Mouse (Mus musculus) midbrain, embryonic 13.5 days (tissue): ENCODE results near the gene Foxn3. TPM values are rescaled to one million over a fixed set of nuclear protein-coding genes. Genes with fewer than 3 reads are reported as not detected.
A peak's percentile ranks its signal among the peaks of the same experiment; 100 is the strongest.

Experiments
- ATAC-seq: fragments of 200-750 bp; cut with Nextera tagmentation; 2 replicates; pipeline ENCODE4 v1.8.0; 2017; ENCODE audit warnings: mild to moderate bottlenecking, moderate TSS enrichment, moderate library complexity
- H3K27ac ChIP-seq: fragments of 300-500 bp; sonication (generic); 2 replicates; pipeline ENCODE4 v1.5.1; 2015; ENCODE audit warnings: inconsistent platforms, mild to moderate bottlenecking, moderate library complexity
- H3K27me3 ChIP-seq: fragments of 300-500 bp; sonication (generic); 2 replicates; pipeline ENCODE4 v1.6.1; 2015; ENCODE audit warnings: mild to moderate bottlenecking, inconsistent platforms
- H3K36me3 ChIP-seq: fragments of 300-500 bp; sonication (generic); 2 replicates; pipeline ENCODE4 v1.6.1; 2015; ENCODE audit warnings: mild to moderate bottlenecking, inconsistent platforms
- H3K4me1 ChIP-seq: fragments of 300-500 bp; sonication (generic); replicated peaks from 2 replicates; pipeline ENCODE4 v1.6.1; 2015; ENCODE audit warnings: inconsistent platforms
- H3K4me2 ChIP-seq: fragments of 300-500 bp; sonication (generic); replicated peaks from 2 replicates; pipeline ENCODE4 v1.6.1; 2015; ENCODE audit warnings: moderate library complexity, mild to moderate bottlenecking, inconsistent platforms
- H3K4me3 ChIP-seq: fragments of 300-500 bp; sonication (generic); replicated peaks from 2 replicates; pipeline ENCODE4 v1.5.1; 2015; ENCODE audit warnings: mild to moderate bottlenecking, inconsistent platforms
- H3K9ac ChIP-seq: fragments of 300-500 bp; sonication (generic); replicated peaks from 2 replicates; pipeline ENCODE4 v1.6.1; 2015; ENCODE audit warnings: mild to moderate bottlenecking, inconsistent platforms
- H3K9me3 ChIP-seq: fragments of 300-500 bp; sonication (generic); 2 replicates; pipeline ENCODE4 v1.6.1; 2016; ENCODE audit warnings: mild to moderate bottlenecking, inconsistent platforms
- WGBS: fragments of 180-500 bp; shearing (Covaris S2); methylation state at CpG from one replicate; pipeline ENCODE4 v1.1.7; 2015; 5-methylcytosine and 5-hydroxymethylcytosine counted together
- polyA plus RNA-seq: library from polyadenylated mRNA; unstranded; fragments of >200 nt; fragmentation: Nextera tagmentation; extraction: Ambion mirVana; gene quantifications from 2 replicates; pipeline ENCODE4 v1.2.1, GENCODE M21; 2015

The Foxn3 gene
- polyA plus RNA-seq, 1 experiment from 2014 or later = 83.7 TPM

GRCm38 (mm10) chr12:99406254-99406653 lies 157.1 kb downstream of the Foxn3 start:
- 21% methylated on average over 9 of the region's 9 CpGs for WGBS
- H3K4me2 ChIP-seq = no peak overlapping the region
- peak; percentile 78 for ATAC-seq

GRCm38 (mm10) chr12:99405401-99405800 lies 158.0 kb downstream of the Foxn3 start:
- Histone ChIP-seq H3K4me1 (peaks cover 25% of the 10 kb centered on the region; the same call in 1 of the 2 replicates), H3K36me3 (no peaks in the 10 kb centered on the region), H3K27me3 (no peaks in the 10 kb centered on the region), H3K9ac (no peak overlapping the region), H3K4me3 (no peak overlapping the region), H3K4me2 (no peak overlapping the region), H3K27ac (no peak overlapping the region), H3K9me3 (no peaks in the 10 kb centered on the region)
- no peak for ATAC-seq
- WGBS = 90% methylated on average over 4 of the region's 4 CpGs

More at GRCm38 (mm10) chr12:99406254-99406653, 157.1 kb downstream of the Foxn3 start:
- H3K4me1 ChIP-seq = peaks cover 25% of the 10 kb centered on the region; the same call in 1 of the 2 replicates
- H3K27ac ChIP-seq = no peak overlapping the region
- H3K4me3 ChIP-seq = no peak overlapping the region
- no peaks in the 10 kb centered on the region for H3K9me3 ChIP-seq
- H3K9ac ChIP-seq = no peak overlapping the region
- H3K27me3 ChIP-seq = no peaks in the 10 kb centered on the region
- no peaks in the 10 kb centered on the region for H3K36me3 ChIP-seq

- H3K36me3 ChIP-seq = no peaks in the 10 kb centered on the region
- ATAC-seq = no peak
- peaks cover 17% of the 10 kb centered on the region; the same call in 1 of the 2 replicates for H3K4me1 ChIP-seq
- 98% methylated on average over 5 of the region's 5 CpGs for WGBS
- no peak overlapping the region for H3K9ac ChIP-seq
- no peaks in the 10 kb centered on the region for H3K9me3 ChIP-seq
- H3K27ac ChIP-seq = no peak overlapping the region
- H3K4me2 ChIP-seq = no peak overlapping the region
- no peaks in the 10 kb centered on the region for H3K27me3 ChIP-seq
- H3K4me3 ChIP-seq = no peak overlapping the region
These were observed 160.4 kb downstream of the Foxn3 start for GRCm38 (mm10) chr12:99403004-99403403.

GRCm38 (mm10) chr12:99400907-99401306 lies 162.5 kb downstream of the Foxn3 start:
- Histone ChIP-seq H3K4me2 (no peak overlapping the region), H3K4me3 (no peak overlapping the region), H3K4me1 (0 out of 2 replicates have a peak, but pooled peaks cover 2% of the 10 kb centered on the region), H3K27ac (no peak overlapping the region), H3K9ac (no peak overlapping the region), H3K36me3 (no peaks in the 10 kb centered on the region), H3K9me3 (no peaks in the 10 kb centered on the region), H3K27me3 (0 out of 2 replicates have a peak, but pooled peaks cover 2% of the 10 kb centered on the region)
- no peak for ATAC-seq
- 96% methylated on average over 8 of the region's 8 CpGs for WGBS

DNA sequence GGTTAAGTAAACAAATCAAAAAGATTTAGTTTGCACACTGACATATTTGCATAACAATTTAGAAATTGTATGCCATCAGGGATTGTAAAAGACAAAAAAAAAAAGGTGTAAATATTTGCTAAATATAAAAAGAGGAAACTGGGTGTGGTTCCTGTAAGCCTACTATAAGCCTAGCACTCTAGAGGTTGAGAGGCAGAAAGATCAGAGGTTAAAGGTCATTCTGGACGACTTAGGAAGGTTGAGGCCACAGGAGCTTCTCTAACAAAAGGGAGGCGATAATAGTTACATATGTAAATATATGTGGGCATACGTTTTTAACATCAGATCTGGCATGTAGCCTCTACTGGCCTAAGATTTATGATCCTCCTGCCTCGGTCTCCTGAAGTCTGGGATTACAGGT lies 163.8 kb downstream of the Foxn3 start:
- H3K4me3 ChIP-seq = no peak overlapping the region
- no peak for ATAC-seq
- H3K4me1 ChIP-seq = no peaks in the 10 kb centered on the region
- H3K9me3 ChIP-seq = no peaks in the 10 kb centered on the region
- H3K9ac ChIP-seq = no peak overlapping the region
- WGBS = 77% methylated on average over 4 of the region's 4 CpGs
- no peak overlapping the region for H3K4me2 ChIP-seq
- no peaks in the 10 kb centered on the region for H3K36me3 ChIP-seq
- no peak overlapping the region for H3K27ac ChIP-seq
- peaks cover 6% of the 10 kb centered on the region; the same call in 1 of the 2 replicates for H3K27me3 ChIP-seq

- no peak for ATAC-seq
- peaks cover 6% of the 10 kb centered on the region; the same call in 1 of the 2 replicates for H3K27me3 ChIP-seq
These were observed 166.9 kb downstream of the Foxn3 start for GRCm38 (mm10) chr12:99396461-99396860.

GRCm38 (mm10) chr12:99395082-99395481 lies 168.3 kb downstream of the Foxn3 start:
- Histone ChIP-seq H3K4me3 (no peak overlapping the region), H3K4me1 (peaks cover 26% of the 10 kb centered on the region), H3K27me3 (peaks cover 6% of the 10 kb centered on the region; the same call in 1 of the 2 replicates), H3K27ac (no peak overlapping the region), H3K9me3 (no peaks in the 10 kb centered on the region), H3K36me3 (no peaks in the 10 kb centered on the region), H3K9ac (no peak overlapping the region), H3K4me2 (no peak overlapping the region)
- 89% methylated on average over 3 of the region's 3 CpGs for WGBS
- no peak for ATAC-seq

More at GRCm38 (mm10) chr12:99396461-99396860, 166.9 kb downstream of the Foxn3 start:
- no peaks in the 10 kb centered on the region for H3K36me3 ChIP-seq
- H3K4me1 ChIP-seq = peaks cover 14% of the 10 kb centered on the region
- WGBS = 96% methylated on average over 1 of the region's 1 CpGs
- H3K4me3 ChIP-seq = no peak overlapping the region
- no peak overlapping the region for H3K27ac ChIP-seq
- no peak overlapping the region for H3K4me2 ChIP-seq
- H3K9me3 ChIP-seq = no peaks in the 10 kb centered on the region
- H3K9ac ChIP-seq = no peak overlapping the region

GRCm38 (mm10) chr12:99394676-99395075 lies 168.7 kb downstream of the Foxn3 start:
- Histone ChIP-seq H3K4me1 (peaks cover 29% of the 10 kb centered on the region), H3K9me3 (no peaks in the 10 kb centered on the region), H3K4me3 (no peak overlapping the region), H3K27me3 (peaks cover 6% of the 10 kb centered on the region; the same call in 1 of the 2 replicates), H3K27ac (no peak overlapping the region), H3K9ac (no peak overlapping the region), H3K36me3 (no peaks in the 10 kb centered on the region), H3K4me2 (no peak overlapping the region)
- no peak for ATAC-seq
- whole genome bisulfite sequencing = 78% methylated on average over 5 of the region's 5 CpGs

GRCm38 (mm10) chr12:99393867-99394630 lies 169.3 kb downstream of the Foxn3 start:
- H3K4me2 ChIP-seq = peak overlapping the region; percentile 80
- no peaks in the 10 kb centered on the region for H3K36me3 ChIP-seq
- H3K27ac ChIP-seq = peak overlapping the region; percentile 92; the same call in 1 of the 2 replicates
- peaks cover 6% of the 10 kb centered on the region; the same call in 1 of the 2 replicates for H3K27me3 ChIP-seq
- H3K4me1 ChIP-seq = peaks cover 29% of the 10 kb centered on the region
- H3K9ac ChIP-seq = peak overlapping the region; percentile 90
- no peak for ATAC-seq
- no peaks in the 10 kb centered on the region for H3K9me3 ChIP-seq
- peak overlapping the region; percentile 93 for H3K4me3 ChIP-seq
- 34% methylated on average over 11 of the region's 11 CpGs for WGBS

GRCm38 (mm10) chr12:99392944-99393866 lies 170.2 kb downstream of the Foxn3 start:
- WGBS = under 1% methylated on average over 50 of the region's 71 CpGs
- Histone ChIP-seq H3K27me3 (peaks cover 6% of the 10 kb centered on the region; the same call in 1 of the 2 replicates), H3K4me2 (peak overlapping the region; percentile 80), H3K9ac (peak overlapping the region; percentile 90), H3K4me1 (peaks cover 29% of the 10 kb centered on the region), H3K27ac (peak overlapping the region; percentile 92), H3K9me3 (no peaks in the 10 kb centered on the region), H3K36me3 (peaks cover 7% of the 10 kb centered on the region), H3K4me3 (peak overlapping the region; percentile 93)
- peak; percentile 85 for ATAC-seq

GRCm38 (mm10) chr12:99391942-99392880 lies 171.2 kb downstream of the Foxn3 start:
- peak overlapping the region; percentile 92 for H3K27ac ChIP-seq
- peaks cover 32% of the 10 kb centered on the region for H3K4me1 ChIP-seq
- H3K27me3 ChIP-seq = peaks cover 6% of the 10 kb centered on the region; the same call in 1 of the 2 replicates
- H3K4me2 ChIP-seq = peak overlapping the region; percentile 80
- H3K4me3 ChIP-seq = peak overlapping the region; percentile 93
- WGBS = under 1% methylated on average over 67 of the region's 87 CpGs
- peak; percentile 91 for ATAC-seq
- peaks cover 16% of the 10 kb centered on the region for H3K36me3 ChIP-seq
- H3K9ac ChIP-seq = peak overlapping the region; percentile 90
- H3K9me3 ChIP-seq = no peaks in the 10 kb centered on the region
